Mouse (Mus musculus) bone marrow, adult 2 months (tissue): Measurements from ENCODE around the gene Smpdl3b. TPM values are rescaled to one million over a fixed set of nuclear protein-coding genes. Genes with fewer than 3 reads are reported as not detected.
"Not testable (repeated sequence)": the region's sequence is repeated elsewhere in the genome, so short reads cannot be mapped to it uniquely, and the experiment has no call there.

Experiments used
- H3K27ac ChIP-seq: fragments of 200-500 bp; 2 replicates; pipeline ENCODE4 v1.5.1; 2012; ENCODE audit warnings: low read depth, mild to moderate bottlenecking, control low read depth, inconsistent platforms, low read length; ENCODE audit not compliant: control insufficient read depth, poor library complexity, insufficient read depth
- H3K4me1 ChIP-seq: fragments of 200-500 bp; 2 replicates; pipeline ENCODE4 v1.6.1; 2011; ENCODE audit warnings: low read length; ENCODE audit not compliant: control insufficient read depth, insufficient read depth
- H3K4me3 ChIP-seq: fragments of 200-500 bp; replicated peaks from 2 replicates; pipeline ENCODE3; 2011; ENCODE audit warnings: mild to moderate bottlenecking, low read depth, low read length, control low read depth; ENCODE audit not compliant: control insufficient read depth
- CTCF ChIP-seq: fragments of 200-500 bp; IDR thresholded peaks from 2 replicates; pipeline ENCODE4 v1.5.1; 2011; ENCODE audit warnings: low read length, control low read depth; ENCODE audit not compliant: control insufficient read depth, insufficient read depth
- POLR2A ChIP-seq: fragments of 200-500 bp; IDR thresholded peaks from 2 replicates; pipeline ENCODE4 v1.6.1; 2011; ENCODE audit warnings: low read depth, mild to moderate bottlenecking, control low read depth, low read length, borderline replicate concordance; ENCODE audit not compliant: control insufficient read depth
- WGBS: fragments of 180-500 bp; shearing (Covaris S2); methylation state at CpG from one replicate; pipeline ENCODE4 v1.1.7; 2018; 5-methylcytosine and 5-hydroxymethylcytosine counted together
- polyA plus RNA-seq: library from polyadenylated mRNA; stranded (reverse); fragments of >200 nt; gene quantifications from 2 replicates; pipeline ENCODE4 v1.2.4, GENCODE M21; 2011; ENCODE audit warnings: low replicate concordance; ENCODE audit not compliant: missing spikeins, insufficient read depth, insufficient read length

The Smpdl3b gene
- polyA plus RNA-seq, 1 experiment: 1.7 TPM

- Histone ChIP-seq H3K27ac (peak overlapping the region; percentile 89), H3K4me3 (peak overlapping the region; percentile 41), H3K4me1 (peaks cover 4% of the 10 kb centered on the region; the same call in 1 of the 2 replicates)
- 5% methylated on average over 9 of the region's 9 CpGs for WGBS
- TF ChIP-seq POLR2A: no peak; the same call in 1 of the 2 replicates
- peak; percentile 18; the same call in 1 of the 2 replicates for TF ChIP-seq CTCF
Observed at GRCm38 (mm10) chr4:132794028-132794427, 37.0 kb upstream of the Smpdl3b start.

- Histone ChIP-seq H3K4me3 (peak overlapping the region; percentile 39), H3K27ac (peak overlapping the region; percentile 89)
Observed at GRCm38 (mm10) chr4:132793322-132794004, 36.4 kb upstream of the Smpdl3b start.

GRCm38 (mm10) chr4:132789731-132790130, 32.7 kb upstream of the Smpdl3b start:
- WGBS: 93% methylated on average over 8 of the region's 8 CpGs
- TF ChIP-seq POLR2A: no peak
- no peak for TF ChIP-seq CTCF
- no peak overlapping the region for H3K27ac ChIP-seq
- H3K4me3 ChIP-seq: no peak overlapping the region
- no peaks in the 10 kb centered on the region for H3K4me1 ChIP-seq

More at GRCm38 (mm10) chr4:132793322-132794004, 36.4 kb upstream of the Smpdl3b start:
- not testable (repeated sequence) for H3K4me1 ChIP-seq
- WGBS: 75% methylated on average over 9 of the region's 9 CpGs

- Histone ChIP-seq H3K4me1 (no peaks in the 10 kb centered on the region), H3K27ac (no peak overlapping the region), H3K4me3 (no peak overlapping the region)
- no peak for TF ChIP-seq POLR2A
- no peak for TF ChIP-seq CTCF
- WGBS: 84% methylated on average over 13 of the region's 13 CpGs
Observed at GRCm38 (mm10) chr4:132785228-132785627, 28.2 kb upstream of the Smpdl3b start.

GRCm38 (mm10) chr4:132783732-132784131, 26.7 kb upstream of the Smpdl3b start:
- WGBS: 74% methylated on average over 2 of the region's 2 CpGs
- no peak overlapping the region for H3K27ac ChIP-seq
- H3K4me1 ChIP-seq: no peaks in the 10 kb centered on the region; the same call in 1 of the 2 replicates
- no peak overlapping the region for H3K4me3 ChIP-seq
- no peak for TF ChIP-seq POLR2A
- TF ChIP-seq CTCF: no peak

- TF ChIP-seq CTCF (no peak), POLR2A (no peak)
- Histone ChIP-seq H3K4me3 (no peak overlapping the region), H3K27ac (peak overlapping the region; percentile 36), H3K4me1 (no peaks in the 10 kb centered on the region; the same call in 1 of the 2 replicates)
- 36% methylated on average over 4 of the region's 4 CpGs for WGBS
Observed at GRCm38 (mm10) chr4:132780288-132780687, 23.2 kb upstream of the Smpdl3b start.

GRCm38 (mm10) chr4:132778562-132779201, 21.6 kb upstream of the Smpdl3b start:
- peak overlapping the region; percentile 11; the same call in 1 of the 2 replicates for H3K27ac ChIP-seq
- no peak overlapping the region for H3K4me3 ChIP-seq
- H3K4me1 ChIP-seq: no peaks in the 10 kb centered on the region; the same call in 1 of the 2 replicates
- TF ChIP-seq POLR2A: no peak
- TF ChIP-seq CTCF: no peak
- 88% methylated on average over 6 of the region's 6 CpGs for WGBS

GRCm38 (mm10) chr4:132776764-132777163, 19.7 kb upstream of the Smpdl3b start:
- H3K4me3 ChIP-seq: no peak overlapping the region
- TF ChIP-seq CTCF: peak; percentile 89
- TF ChIP-seq POLR2A: no peak
- H3K4me1 ChIP-seq: no peaks in the 10 kb centered on the region; the same call in 1 of the 2 replicates
- no peak overlapping the region for H3K27ac ChIP-seq
- 72% methylated on average over 5 of the region's 5 CpGs for WGBS
